Mouse (Mus musculus) frontal cortex, adult 2 months (tissue): ENCODE data around the gene Lhpp. TPM values are rescaled to one million over a fixed set of nuclear protein-coding genes. Genes with fewer than 3 reads are reported as not detected.

ENCODE experiments used
- DNase-seq, 2 experiments: peaks; one replicate each; pipeline ENCODE4 v3.0.0; 2022; ENCODE audit warnings: low spot score in 1 of 2; ENCODE audit errors: extremely low spot score in 1 of 2
- polyA plus RNA-seq: library from polyadenylated mRNA; depleted of rRNA; stranded (reverse); fragments of >200 nt; gene quantifications from 2 replicates; pipeline ENCODE4 v1.2.3, GENCODE M21; 2012

Lhpp gene
- polyA plus RNA-seq, 1 experiment: 29.2 TPM

- no peak for DNase-seq
These were observed 65.5 kb downstream of the Lhpp start for GRCm38 (mm10) chr7:132675922-132676321.

GRCm38 (mm10) chr7:132679117-132679516 is 68.7 kb downstream of the Lhpp start:
- DNase-seq: no peak

- no peak for DNase-seq
These were observed 69.1 kb downstream of the Lhpp start for GRCm38 (mm10) chr7:132679549-132679948.

GRCm38 (mm10) chr7:132681296-132681695 is 70.9 kb downstream of the Lhpp start:
- no peak for DNase-seq

GRCm38 (mm10) chr7:132681831-132682230 is 71.4 kb downstream of the Lhpp start:
- DNase-seq: no peak

- no peak for DNase-seq
These were observed 71.9 kb downstream of the Lhpp start for GRCm38 (mm10) chr7:132682336-132682735.

GRCm38 (mm10) chr7:132682901-132683300 is 72.5 kb downstream of the Lhpp start:
- DNase-seq: no peak

- no peak for DNase-seq
These were observed 73.5 kb downstream of the Lhpp start for GRCm38 (mm10) chr7:132683923-132684322.

- no peak for DNase-seq
These were observed 76.1 kb downstream of the Lhpp start for GRCm38 (mm10) chr7:132686515-132686914.

- no peak for DNase-seq
These were observed 77.5 kb downstream of the Lhpp start for GRCm38 (mm10) chr7:132687897-132688296.

GRCm38 (mm10) chr7:132688721-132689120 is 78.3 kb downstream of the Lhpp start:
- DNase-seq: no peak

- no peak for DNase-seq
These were observed 79.3 kb downstream of the Lhpp start for GRCm38 (mm10) chr7:132689722-132690121.

GRCm38 (mm10) chr7:132690716-132691472 is 80.5 kb downstream of the Lhpp start:
- DNase-seq: no peak

- DNase-seq: peak in 1 of 2 experiments; percentile 53
These were observed 82.3 kb downstream of the Lhpp start for GRCm38 (mm10) chr7:132692719-132693118.

- no peak for DNase-seq
These were observed 83.1 kb downstream of the Lhpp start for GRCm38 (mm10) chr7:132693561-132693960.

- no peak for DNase-seq
These were observed 86.9 kb downstream of the Lhpp start for GRCm38 (mm10) chr7:132697258-132697796.

- peak in 1 of 2 experiments; percentile 58 for DNase-seq
These were observed 88.3 kb downstream of the Lhpp start for GRCm38 (mm10) chr7:132698737-132699136.

GRCm38 (mm10) chr7:132699165-132699564 is 88.7 kb downstream of the Lhpp start:
- no peak for DNase-seq

GRCm38 (mm10) chr7:132699639-132700038 is 89.2 kb downstream of the Lhpp start:
- DNase-seq: no peak

GRCm38 (mm10) chr7:132700107-132700506 is 89.7 kb downstream of the Lhpp start:
- no peak for DNase-seq

GRCm38 (mm10) chr7:132701412-132701811 is 91.0 kb downstream of the Lhpp start:
- no peak for DNase-seq

GRCm38 (mm10) chr7:132702024-132702423 is 91.6 kb downstream of the Lhpp start:
- no peak for DNase-seq
